ENCODE assay signal across 10 mouse cellular contexts in genomic region chr5:117502611-117503010, GRCm38 (mm10).
DNase-seq lines count a peak whose midpoint lies in the region; ATAC-seq and TF ChIP-seq lines count a peak whose summit lies in the region.
"Had no signal": no experiment of that assay in that cellular context is flagged by ENCODE, and none has a peak within 500 bp of the region (broad histone marks: within the 10 kb centered on the region; RNA-seq: fewer than 3 reads in every experiment).

No protein-coding gene starts in this region.

- no peak overlapping the region for H3K4me2 ChIP-seq in hindbrain, postnatal 0 days (ENCODE audit: low read depth, low read length)
- H3K4me2 ChIP-seq in hindbrain, embryonic 14.5 days (replicated peaks) = no peak overlapping the region
- H3K4me2 ChIP-seq: midbrain, embryonic 11.5 days had no signal

- no peaks in the 10 kb centered on the region for H3K27me3 ChIP-seq in hindbrain, postnatal 0 days (ENCODE audit: insufficient read depth, low read length)
- H3K27me3 ChIP-seq in hindbrain, embryonic 14.5 days (ENCODE audit: control insufficient read depth, insufficient read depth, low read length) = no peaks in the 10 kb centered on the region

- H3K36me3 ChIP-seq in hindbrain, postnatal 0 days (ENCODE audit: insufficient read depth, low read length) = no peaks in the 10 kb centered on the region
- peaks cover 9% of the 10 kb centered on the region; the same call in 1 of the 2 replicates for H3K36me3 ChIP-seq in hindbrain, embryonic 14.5 days (replicated peaks; ENCODE audit: control insufficient read depth, insufficient read depth)

- 90% methylated on average over 5 of the region's 5 CpGs for WGBS in hindbrain, postnatal 0 days
- 85% methylated on average over 5 of the region's 5 CpGs for WGBS in hindbrain, embryonic 14.5 days

- H3K4me3 ChIP-seq in hindbrain, postnatal 0 days (ENCODE audit: low read length) = no peak overlapping the region
- H3K4me3 ChIP-seq in hindbrain, embryonic 14.5 days (replicated peaks; ENCODE audit: low read length) = no peak overlapping the region

- H3K27ac ChIP-seq in hindbrain, postnatal 0 days = no peak overlapping the region
- H3K27ac ChIP-seq in hindbrain, embryonic 14.5 days = no peak overlapping the region

- TF ChIP-seq CTCF in hindbrain, postnatal 0 days (IDR thresholded peaks at IDR 0.05; ENCODE audit: low read depth) = peak; percentile 76

- H3K9me3 ChIP-seq in hindbrain, postnatal 0 days (ENCODE audit: low read length) = no peaks in the 10 kb centered on the region
- no peaks in the 10 kb centered on the region for H3K9me3 ChIP-seq in hindbrain, embryonic 14.5 days (ENCODE audit: control insufficient read depth, low read length)

- no peak overlapping the region for H3K9ac ChIP-seq in hindbrain, postnatal 0 days (replicated peaks; ENCODE audit: low read length)
- H3K9ac ChIP-seq in hindbrain, embryonic 14.5 days = no peak overlapping the region

- no peak for ATAC-seq in hindbrain, postnatal 0 days
- ATAC-seq in hindbrain, embryonic 14.5 days (ENCODE audit: low FRiP score) = no peak

- H3K4me1 ChIP-seq in hindbrain, postnatal 0 days (ENCODE audit: insufficient read depth, low read length) = no peaks in the 10 kb centered on the region
- H3K4me1 ChIP-seq in hindbrain, embryonic 14.5 days (replicated peaks; ENCODE audit: control insufficient read depth, insufficient read depth, low read length) = no peaks in the 10 kb centered on the region; the same call in 1 of the 2 replicates

- no peak for DNase-seq in hindbrain, postnatal 0 days (ENCODE audit: low spot score)
- DNase-seq in hindbrain, embryonic 14.5 days (ENCODE audit: low spot score) = no peak
- DNase-seq in spleen, postnatal 10 days (ENCODE audit: low spot score in 2 of 2) = peak; percentile 28 to 60
- no peak for DNase-seq in spleen, postnatal 4 days (ENCODE audit: low spot score in 2 of 2)
- peak; percentile 68 for DNase-seq in ZHBTc4 (ENCODE audit: low read depth, low spot score)
- peak; percentile 63 for DNase-seq in thymus, postnatal 14 days
- no peak for DNase-seq in layer of hippocampus, adult 18-20 months (ENCODE audit: low spot score in 2 of 2)
- no peak for DNase-seq in embryo, embryonic 10.5 days (ENCODE audit: low spot score)
- DNase-seq: retina, postnatal 1 day had no signal

Comparison
In these comparisons a context has a peak if more than half of its experiments do, and no peak if none do; other contexts are left out.
1. DNase-seq: peak in spleen, postnatal 10 days (2 of 2), ZHBTc4 (single experiment) and thymus, postnatal 14 days (single experiment); none in hindbrain, postnatal 0 days (single experiment), hindbrain, embryonic 14.5 days (single experiment), spleen, postnatal 4 days (0 of 2), layer of hippocampus, adult 18-20 months (0 of 2) and embryo, embryonic 10.5 days (single experiment).